8 mouse cellular contexts compared by ENCODE assay signal in the genomic region with DNA sequence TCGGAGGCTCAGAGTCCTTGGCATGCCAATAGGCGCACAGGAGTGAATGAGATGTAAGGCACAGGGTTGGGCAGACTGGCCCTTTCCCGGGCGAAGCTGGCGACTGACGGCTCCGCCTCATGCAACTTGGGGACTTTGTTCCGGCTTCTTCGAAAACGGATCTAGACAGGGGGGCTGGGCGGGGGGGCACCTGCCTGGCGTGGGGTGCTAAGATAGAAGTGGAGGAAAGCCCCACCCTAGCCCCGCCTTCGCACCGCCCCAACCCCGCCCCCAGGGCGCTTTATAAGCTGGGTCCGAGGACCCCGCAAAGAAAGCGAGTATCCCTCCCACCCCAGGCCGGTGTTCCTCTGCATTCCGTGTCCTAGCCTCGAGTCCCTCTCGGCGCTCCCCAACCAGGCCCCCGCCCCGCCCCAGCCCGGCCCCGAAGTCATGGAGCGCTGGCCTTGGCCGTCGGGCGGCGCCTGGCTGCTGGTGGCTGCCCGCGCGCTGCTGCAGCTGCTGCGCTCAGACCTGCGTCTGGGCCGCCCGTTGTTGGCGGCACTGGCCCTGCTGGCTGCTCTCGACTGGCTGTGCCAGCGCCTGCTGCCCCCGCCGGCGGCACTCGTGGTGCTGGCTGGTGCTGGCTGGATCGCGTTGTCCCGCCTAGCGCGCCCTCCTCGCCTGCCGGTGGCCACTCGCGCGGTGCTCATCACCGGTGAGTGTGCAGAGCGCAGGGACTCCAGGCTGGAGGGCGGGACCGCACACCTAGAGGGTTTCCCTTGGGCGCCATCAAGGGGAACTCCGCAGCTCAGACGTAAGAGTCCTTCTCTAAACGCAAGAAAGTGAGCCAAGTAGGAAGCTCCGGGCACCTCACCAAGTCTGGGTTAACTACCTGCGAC. TPM values are rescaled to one million over a fixed set of nuclear protein-coding genes. Genes with fewer than 3 reads are reported as not detected.
DNase-seq lines count a peak whose midpoint lies in the region; ATAC-seq and TF ChIP-seq lines count a peak whose summit lies in the region.

Gene Hsd11b2, plus strand, starts transcription at position 320 of the 878 bp plus-strand sequence.

- TF ChIP-seq CTCF in thymus, adult 2 months (IDR thresholded peaks at IDR 0.05; ENCODE audit: borderline replicate concordance, control insufficient read depth, extremely low read depth, insufficient read depth, low read length, poor library complexity): no peak
- 0 out of 2 replicates have a peak, but pooled peaks have one; percentile 12 for TF ChIP-seq CTCF in liver, postnatal 0 days (IDR thresholded peaks at IDR 0.05; ENCODE audit: low read depth)

- H3K36me3 ChIP-seq in thymus, adult 2 months (ENCODE audit: control insufficient read depth, insufficient read depth, low read length): no peaks in the 10 kb centered on the region
- H3K36me3 ChIP-seq in heart, embryonic 11.5 days (ENCODE audit: control insufficient read depth, insufficient read depth, low read length): no peaks in the 10 kb centered on the region; the same call in 1 of the 2 replicates
- peaks cover 11% of the 10 kb centered on the region; the same call in 1 of the 2 replicates for H3K36me3 ChIP-seq in kidney, embryonic 14.5 days (ENCODE audit: control insufficient read depth, insufficient read depth, low read length)
- H3K36me3 ChIP-seq in liver, postnatal 0 days (replicated peaks; ENCODE audit: insufficient read depth, low read length): peaks cover 20% of the 10 kb centered on the region; the same call in 1 of the 2 replicates
- H3K36me3 ChIP-seq in neural tube, embryonic 11.5 days (ENCODE audit: control insufficient read depth, insufficient read depth, low read length): peaks cover 4% of the 10 kb centered on the region; the same call in 1 of the 2 replicates

- H3K4me2 ChIP-seq in heart, embryonic 11.5 days: peak within 1 kb of the TSS; percentile 99
- peak within 1 kb of the TSS; percentile 98 for H3K4me2 ChIP-seq in kidney, embryonic 14.5 days (replicated peaks; ENCODE audit: low read depth, low read length)
- H3K4me2 ChIP-seq in liver, postnatal 0 days (ENCODE audit: low read depth, low read length): peak within 1 kb of the TSS; percentile 97
- H3K4me2 ChIP-seq in neural tube, embryonic 11.5 days (ENCODE audit: low read depth): peak within 1 kb of the TSS; percentile 91

- ATAC-seq in heart, embryonic 11.5 days (replicated peaks; ENCODE audit: insufficient number of reproducible peaks, low FRiP score, low TSS enrichment): peak; percentile 32; the same call in 1 of the 2 replicates
- peak; percentile 63 for ATAC-seq in kidney, embryonic 14.5 days (ENCODE audit: low FRiP score, low TSS enrichment)
- ATAC-seq in liver, postnatal 0 days: peak; percentile 52
- peak; percentile 56 for ATAC-seq in neural tube, embryonic 11.5 days (ENCODE audit: insufficient read depth, low FRiP score, low TSS enrichment)

- 1% methylated on average over 66 of the region's 68 CpGs for WGBS in thymus, adult 2 months
- WGBS in heart, embryonic 11.5 days (ENCODE audit: insufficient replicate concordance): under 1% methylated on average over 65 of the region's 68 CpGs
- under 1% methylated on average over 67 of the region's 68 CpGs for WGBS in kidney, embryonic 14.5 days
- 1% methylated on average over 55 of the region's 68 CpGs for WGBS in liver, postnatal 0 days (ENCODE audit: insufficient replicate concordance)
- WGBS in neural tube, embryonic 11.5 days: 1% methylated on average over 63 of the region's 68 CpGs

- no peak for TF ChIP-seq EP300 in liver, postnatal 0 days (IDR thresholded peaks at IDR 0.05; ENCODE audit: low read depth)

- H3K27ac ChIP-seq in thymus, adult 2 months (ENCODE audit: control insufficient read depth, insufficient read depth, low read length): no peak within 1 kb of the TSS
- H3K27ac ChIP-seq in heart, embryonic 11.5 days (ENCODE audit: low read depth, low read length): peak within 1 kb of the TSS; percentile 57; the same call in 1 of the 2 replicates
- peak within 1 kb of the TSS; percentile 85 for H3K27ac ChIP-seq in kidney, embryonic 14.5 days (ENCODE audit: low read depth, low read length)
- no peak within 1 kb of the TSS for H3K27ac ChIP-seq in liver, postnatal 0 days (ENCODE audit: low read depth)
- H3K27ac ChIP-seq in neural tube, embryonic 11.5 days (ENCODE audit: low read depth, low read length): peak within 1 kb of the TSS; percentile 69

- H3K4me1 ChIP-seq in thymus, adult 2 months (replicated peaks; ENCODE audit: control insufficient read depth, insufficient read depth, low read length): peaks cover 10% of the 10 kb centered on the region; the same call in 1 of the 2 replicates
- peaks cover 56% of the 10 kb centered on the region for H3K4me1 ChIP-seq in heart, embryonic 11.5 days (ENCODE audit: control insufficient read depth, insufficient read depth, low read length)
- H3K4me1 ChIP-seq in kidney, embryonic 14.5 days (ENCODE audit: control insufficient read depth, insufficient read depth, low read length): peaks cover 55% of the 10 kb centered on the region
- peaks cover 22% of the 10 kb centered on the region for H3K4me1 ChIP-seq in liver, postnatal 0 days (ENCODE audit: insufficient read depth)
- H3K4me1 ChIP-seq in neural tube, embryonic 11.5 days (ENCODE audit: control insufficient read depth, insufficient read depth, low read length): peaks cover 36% of the 10 kb centered on the region

- peak within 1 kb of the TSS; percentile 38 for H3K4me3 ChIP-seq in thymus, adult 2 months (ENCODE audit: control insufficient read depth, insufficient read depth, low read length)
- peak within 1 kb of the TSS; percentile 51 for H3K4me3 ChIP-seq in heart, embryonic 11.5 days (ENCODE audit: low read depth, low read length)
- H3K4me3 ChIP-seq in kidney, embryonic 14.5 days (ENCODE audit: low read length): peak within 1 kb of the TSS; percentile 75
- peak within 1 kb of the TSS; percentile 58 for H3K4me3 ChIP-seq in liver, postnatal 0 days (ENCODE audit: low read depth, low read length)
- H3K4me3 ChIP-seq in neural tube, embryonic 11.5 days (ENCODE audit: low read depth, low read length): peak within 1 kb of the TSS; percentile 65

- DNase-seq in thymus, adult 2 months: peak; percentile 35
- no peak for DNase-seq in thymus, adult 18-20 months
- DNase-seq in embryo, embryonic 10 days (ENCODE audit: low spot score): peak; percentile 57
- DNase-seq in liver, postnatal 0 days: peak; percentile 51
- peak; percentile 68 for DNase-seq in neural tube, embryonic 11.5 days (ENCODE audit: low spot score)
- peak; percentile 41 for DNase-seq in thymus, postnatal 25 days

- H3K9ac ChIP-seq in heart, embryonic 11.5 days (ENCODE audit: low read depth, low read length): peak within 1 kb of the TSS; percentile 77
- peak within 1 kb of the TSS; percentile 81 for H3K9ac ChIP-seq in kidney, embryonic 14.5 days (ENCODE audit: low read depth, low read length)
- peak within 1 kb of the TSS; percentile 44; the same call in 1 of the 2 replicates for H3K9ac ChIP-seq in liver, postnatal 0 days (replicated peaks)
- peak within 1 kb of the TSS; percentile 85 for H3K9ac ChIP-seq in neural tube, embryonic 11.5 days (ENCODE audit: low read length)

- H3K27me3 ChIP-seq in thymus, adult 2 months (ENCODE audit: control insufficient read depth, insufficient read depth, low read length): peaks cover 3% of the 10 kb centered on the region; the same call in 1 of the 2 replicates
- peaks cover 23% of the 10 kb centered on the region for H3K27me3 ChIP-seq in heart, embryonic 11.5 days (ENCODE audit: control insufficient read depth, insufficient read depth, low read length)
- no peaks in the 10 kb centered on the region for H3K27me3 ChIP-seq in kidney, embryonic 14.5 days (ENCODE audit: control insufficient read depth, insufficient read depth, low read length)
- peaks cover 36% of the 10 kb centered on the region for H3K27me3 ChIP-seq in liver, postnatal 0 days (ENCODE audit: insufficient read depth, low read length)
- 0 out of 2 replicates have a peak, but pooled peaks cover 4% of the 10 kb centered on the region for H3K27me3 ChIP-seq in neural tube, embryonic 11.5 days (ENCODE audit: control insufficient read depth, insufficient read depth, low read length)

- no peaks in the 10 kb centered on the region for H3K9me3 ChIP-seq in heart, embryonic 11.5 days (replicated peaks; ENCODE audit: control insufficient read depth, low read length)
- H3K9me3 ChIP-seq in kidney, embryonic 14.5 days (ENCODE audit: control insufficient read depth, low read length): no peaks in the 10 kb centered on the region
- H3K9me3 ChIP-seq in liver, postnatal 0 days (ENCODE audit: low read length): no peaks in the 10 kb centered on the region
- no peaks in the 10 kb centered on the region for H3K9me3 ChIP-seq in neural tube, embryonic 11.5 days (ENCODE audit: control insufficient read depth, low read length)

- TF ChIP-seq POLR2A in thymus, adult 2 months (IDR thresholded peaks at IDR 0.05; ENCODE audit: control insufficient read depth, extremely low read depth, insufficient read depth, low read length, poor library complexity): no peak

RNA-seq across cellular contexts. Expression of gene Hsd11b2, which starts in this region (rescaled TPM):
- polyA plus RNA-seq in thymus, adult 2 months (2012; rRNA removed): 0.46 and 0.90 TPM in 2 replicates
- 6.4 and 8.2 TPM in 2 replicates for polyA plus RNA-seq in heart, embryonic 11.5 days (2014; fragmentation: Nextera tagmentation; extraction: Ambion mirVana)
- polyA plus RNA-seq in kidney, embryonic 14.5 days (2014; fragmentation: Nextera tagmentation; extraction: Ambion mirVana): 32.9 and 40.2 TPM in 2 replicates
- polyA plus RNA-seq in liver, postnatal 0 days (2015; fragmentation: Nextera tagmentation; extraction: Ambion mirVana): 0.13 TPM in 1 of 2 replicates, not detected in the other
- polyA plus RNA-seq in neural tube, embryonic 11.5 days (2014; fragmentation: Nextera tagmentation; extraction: Ambion mirVana): 22.5 and 23.9 TPM in 2 replicates

Comparison
In these comparisons a context has a peak if more than half of its experiments do, and no peak if none do; other contexts are left out.
1. DNase-seq: peak in embryo, embryonic 10 days (single experiment), neural tube, embryonic 11.5 days (single experiment) and thymus, postnatal 25 days (single experiment); none in thymus, adult 18-20 months (0 of 2).
2. Peak in DNase-seq and H3K4me3 ChIP-seq in thymus, adult 2 months; RNA of the gene not detected or under 1 TPM.
3. Peak in DNase-seq, ATAC-seq, H3K4me3 ChIP-seq, H3K9ac ChIP-seq and H3K4me2 ChIP-seq in liver, postnatal 0 days; RNA of the gene not detected or under 1 TPM.
4. H3K27ac ChIP-seq: peak in heart, embryonic 11.5 days (single experiment), kidney, embryonic 14.5 days (single experiment) and neural tube, embryonic 11.5 days (single experiment); none in thymus, adult 2 months (single experiment) and liver, postnatal 0 days (single experiment).
5. Peak in every context shown above with its lines, with median percentiles within 50 percentile points of each other: H3K4me3 ChIP-seq, ATAC-seq, H3K4me2 ChIP-seq and H3K9ac ChIP-seq.